Mouse (Mus musculus) ES-Bruce4 (cell line): Measurements from ENCODE around the gene Lrguk.

Source experiments
- CTCF ChIP-seq: IDR thresholded peaks from one replicate; pipeline ENCODE4 v1.8.1; 2011; ENCODE audit warnings: low read depth, low read length
- EP300 ChIP-seq: IDR thresholded peaks from 2 replicates; pipeline ENCODE4 v1.6.1; 2011; ENCODE audit warnings: low read depth, low read length; ENCODE audit not compliant: insufficient read depth
- POLR2A ChIP-seq: IDR thresholded peaks from one replicate; pipeline ENCODE4 v1.8.1; 2011; ENCODE audit warnings: low read length; ENCODE audit not compliant: insufficient read depth

DNA sequence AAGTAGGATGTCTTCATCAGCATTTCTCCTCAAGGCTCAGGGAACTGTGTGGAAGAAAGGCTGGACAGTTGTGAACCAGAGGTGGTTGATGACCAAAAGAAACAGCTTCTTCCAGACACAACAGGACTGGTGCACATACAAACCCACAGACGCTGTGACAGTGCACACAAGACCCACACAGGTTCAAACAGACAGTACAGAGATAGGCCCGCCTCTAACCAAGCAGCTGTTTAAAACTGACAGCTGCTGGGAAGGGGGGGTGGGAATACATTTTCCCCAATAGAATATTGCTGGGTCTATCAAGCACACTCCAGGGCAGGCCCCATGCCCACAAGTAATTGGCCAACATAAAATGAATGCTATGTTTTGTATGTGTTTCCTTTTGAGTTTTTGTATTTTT lies 95.2 kb downstream of the Lrguk start:
- TF ChIP-seq CTCF (no peak), EP300 (no peak), POLR2A (no peak)
